Mouse (Mus musculus): ENCODE results near the gene Gm47841. TPM values are rescaled to one million over a fixed set of nuclear protein-coding genes. Genes with fewer than 3 reads are reported as not detected.
A peak's percentile ranks its signal among the peaks of the same experiment; 100 is the strongest.

Gm47841 gene
- total RNA-seq, 2 experiments from 2014 or later = 0.32 TPM; not detected in 1

DNA sequence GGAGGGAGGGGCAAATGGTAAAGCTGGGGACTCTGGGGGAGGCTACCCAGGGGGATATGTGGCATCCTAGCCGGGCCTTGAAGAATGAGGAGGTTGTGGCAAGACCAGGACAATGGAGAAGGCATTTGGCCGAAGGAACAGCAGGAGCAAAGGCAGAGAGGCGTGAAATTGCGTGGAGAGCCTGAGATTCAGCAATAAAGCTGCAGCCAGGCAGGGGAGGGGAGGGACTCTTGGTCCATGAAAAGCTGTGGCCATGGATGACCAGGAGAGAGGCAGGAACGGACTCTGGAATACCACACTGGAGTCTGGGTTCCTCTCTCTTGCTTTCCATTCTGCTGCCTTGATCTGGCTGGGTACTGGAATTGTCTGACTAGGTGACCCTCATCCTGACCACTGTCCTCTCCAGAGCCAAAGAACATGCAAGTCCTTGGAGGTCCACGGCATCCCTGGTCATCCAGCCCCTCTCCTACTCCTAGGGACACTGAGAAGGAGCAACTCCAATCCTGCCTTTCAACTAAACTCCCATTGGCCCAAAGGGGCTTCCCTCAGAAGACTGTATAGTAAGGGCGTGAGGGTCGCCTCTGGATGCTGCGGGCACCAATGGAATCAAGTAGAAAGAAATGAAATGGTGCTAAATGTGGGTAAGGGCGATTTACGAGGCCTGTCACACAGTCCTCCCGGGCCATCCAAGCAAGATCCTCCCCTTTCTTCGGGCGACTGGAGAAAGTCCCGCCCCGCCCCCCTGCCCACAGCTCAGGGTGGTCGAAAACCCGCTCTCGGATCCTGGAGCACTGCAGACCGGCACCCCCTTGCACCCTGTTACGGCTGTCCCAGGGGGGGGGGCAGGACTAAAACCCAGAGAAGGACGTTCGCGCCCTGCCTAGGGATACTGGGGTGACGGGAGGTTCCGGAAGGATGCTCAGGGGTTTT is 29.1 kb upstream of the Gm47841 start:
- intact Hi-C loops (cut with DNase I) = no loop called here
- no peak for DNase-seq (ENCODE audit: extremely low spot score in 1 of 2, low spot score in 2 of 2)

- no peak for DNase-seq (ENCODE audit: extremely low spot score in 1 of 2, low spot score in 2 of 2)
- intact Hi-C loops (cut with DNase I) = no loop called here
These were observed 28.5 kb upstream of the Gm47841 start for GRCm38 (mm10) chr15:101075656-101076055.

- intact Hi-C loops (cut with DNase I) = no loop called here
- DNase-seq (ENCODE audit: extremely low spot score in 1 of 2, low spot score in 2 of 2) = no peak
These were observed 28.0 kb upstream of the Gm47841 start for GRCm38 (mm10) chr15:101075150-101075549.

DNA sequence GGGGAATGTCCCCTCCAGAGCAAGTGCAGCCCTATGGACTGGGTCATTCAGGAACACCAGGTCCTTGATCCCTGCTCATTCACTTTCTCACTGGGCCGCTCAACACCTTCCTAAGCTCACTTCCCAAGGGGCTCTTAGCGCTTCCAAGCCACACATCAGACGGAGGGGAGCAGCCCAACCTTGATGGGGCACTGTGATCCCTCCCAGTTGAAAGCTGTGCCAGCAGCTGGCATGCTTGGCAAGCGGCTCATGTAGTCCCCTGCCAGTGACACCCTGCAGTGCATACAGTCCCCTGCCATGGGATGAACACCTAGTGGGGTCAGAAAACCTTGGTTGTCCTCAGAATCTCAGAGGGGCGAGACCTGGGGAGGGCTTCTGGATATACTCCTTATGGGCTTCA is 26.9 kb upstream of the Gm47841 start:
- DNase-seq (ENCODE audit: extremely low spot score in 1 of 2, low spot score in 2 of 2) = no peak
- intact Hi-C loops (cut with DNase I) = no loop called here

- intact Hi-C loops (cut with DNase I) = no loop called here
- no peak for DNase-seq (ENCODE audit: extremely low spot score in 1 of 2, low spot score in 2 of 2)
These were observed 25.5 kb upstream of the Gm47841 start for GRCm38 (mm10) chr15:101072736-101073135.

DNA sequence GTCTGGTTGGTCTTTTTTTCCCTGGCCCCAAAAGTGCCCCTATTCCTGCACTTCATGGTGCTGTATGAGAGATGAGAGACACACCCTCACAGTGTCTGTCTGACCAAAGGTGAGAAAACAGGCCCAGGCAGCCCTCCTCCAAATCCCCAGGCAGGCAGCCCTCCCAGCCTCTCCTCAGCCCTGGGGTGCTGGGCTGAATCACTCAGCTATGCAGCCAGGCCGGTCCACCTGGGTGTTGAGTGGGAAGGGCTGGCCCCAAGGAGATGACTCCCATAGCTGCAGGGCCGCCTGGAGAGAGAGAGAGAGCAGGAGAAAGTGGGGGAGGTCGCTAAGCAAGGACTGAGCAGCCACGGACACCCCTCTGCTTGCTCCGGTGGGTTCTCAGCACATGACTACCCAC is 23.6 kb upstream of the Gm47841 start:
- intact Hi-C loops (cut with DNase I) = no loop called here

DNA sequence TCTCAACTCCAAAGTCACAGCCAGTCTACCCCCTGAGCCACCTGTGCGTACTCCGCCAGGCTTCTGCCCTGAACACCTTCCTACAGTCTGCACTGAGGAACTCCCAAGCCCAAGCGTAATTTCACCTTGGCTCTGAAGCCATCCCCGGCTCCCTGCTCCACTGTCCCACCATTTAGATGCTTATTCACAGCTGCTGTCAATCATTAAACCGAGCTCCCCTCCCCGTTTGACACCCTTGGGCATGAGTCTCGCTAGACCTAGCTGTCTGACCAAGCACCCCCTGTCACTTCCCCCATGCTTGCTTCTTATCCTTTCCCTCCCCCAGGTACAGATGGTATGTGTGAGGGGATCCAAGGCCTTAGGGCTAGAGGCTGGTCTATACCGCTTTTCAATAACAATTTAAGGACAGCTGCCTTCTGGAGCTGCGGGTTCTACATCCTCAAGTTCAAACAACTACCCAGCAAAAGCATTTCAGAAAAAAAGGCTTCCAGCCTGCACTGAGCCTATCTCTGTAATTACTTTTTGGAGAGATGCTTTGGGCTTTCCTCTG is 22.5 kb upstream of the Gm47841 start:
- DNase-seq (ENCODE audit: extremely low spot score in 1 of 2, low spot score in 2 of 2) = no peak
- intact Hi-C loops (cut with DNase I) = loop anchor here (10.0 kb wide), 1 partner anchor 125 kb away; no protein-coding TSS in a partner anchor

More for the DNA sequence above, 23.6 kb upstream of the Gm47841 start:
- DNase-seq (ENCODE audit: extremely low spot score in 1 of 2, low spot score in 2 of 2) = no peak

GRCm38 (mm10) chr15:101068671-101069070 is 21.5 kb upstream of the Gm47841 start:
- DNase-seq (ENCODE audit: extremely low spot score in 1 of 2, low spot score in 2 of 2) = no peak
- intact Hi-C loops (cut with DNase I) = loop anchor here (10.0 kb wide), 1 partner anchor 126 kb away; no protein-coding TSS in a partner anchor

DNA sequence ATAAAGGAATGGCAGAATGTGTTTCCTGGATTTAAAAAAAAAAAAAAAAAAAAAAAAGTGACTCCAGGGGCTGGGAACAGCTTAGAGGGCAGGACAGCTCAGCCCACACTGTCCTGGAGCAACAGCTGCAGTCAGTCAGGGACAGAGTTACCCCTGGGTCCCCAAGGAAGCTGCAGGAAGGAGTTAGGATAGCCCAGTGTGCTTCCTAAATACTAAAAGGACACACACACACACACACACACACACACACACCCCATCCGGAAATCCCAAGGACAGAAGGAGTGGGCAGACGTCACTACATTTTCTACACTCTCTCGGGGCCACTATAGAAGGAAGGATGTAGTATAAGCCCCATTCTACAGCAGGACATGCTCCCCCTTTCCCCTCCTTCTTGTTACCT is 20.8 kb upstream of the Gm47841 start:
- intact Hi-C loops (cut with DNase I) = loop anchor here (10.0 kb wide), 1 partner anchor 127 kb away; no protein-coding TSS in a partner anchor
- no peak for DNase-seq (ENCODE audit: extremely low spot score in 1 of 2, low spot score in 2 of 2)

DNA sequence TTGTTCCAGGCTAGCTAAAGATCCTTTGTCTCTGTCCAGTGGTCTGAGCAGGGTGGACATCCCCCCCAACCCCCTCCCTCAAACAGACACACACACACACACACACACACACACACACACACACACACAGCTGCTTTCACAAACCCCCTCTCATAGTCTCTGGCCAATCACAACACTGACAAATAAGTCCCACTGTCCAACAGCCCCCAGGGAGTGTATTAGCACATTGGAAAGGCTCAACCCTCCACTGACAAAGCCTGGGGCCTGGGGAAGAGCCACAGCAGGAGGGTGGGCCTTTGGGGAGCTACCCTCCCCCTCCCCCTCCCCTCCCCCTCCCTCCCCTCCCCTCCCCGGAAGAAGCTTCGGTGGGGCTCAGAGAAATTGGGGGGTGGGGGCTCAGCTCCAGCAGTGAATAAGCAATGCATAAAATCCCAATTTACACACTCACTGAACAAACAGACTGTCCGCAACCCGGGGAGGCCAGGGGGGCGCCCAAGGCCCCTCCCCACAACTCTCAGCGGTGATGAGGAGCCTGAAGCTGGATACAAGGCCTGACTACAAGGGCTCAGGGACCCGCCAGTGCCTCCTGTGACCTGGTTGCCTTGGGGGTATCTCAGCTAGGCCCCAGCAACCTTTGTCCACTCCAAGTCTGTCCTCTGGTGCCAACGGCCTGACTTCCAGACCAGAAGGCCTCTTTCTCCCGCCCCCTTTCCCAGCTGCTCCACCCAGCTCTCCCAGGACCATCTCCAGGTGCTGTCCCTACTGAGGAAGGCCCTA is 19.9 kb upstream of the Gm47841 start:
- intact Hi-C loops (cut with DNase I) = loop anchor here (10.0 kb wide), 1 partner anchor 128 kb away; no protein-coding TSS in a partner anchor
- no peak for DNase-seq (ENCODE audit: extremely low spot score in 1 of 2, low spot score in 2 of 2)

DNA sequence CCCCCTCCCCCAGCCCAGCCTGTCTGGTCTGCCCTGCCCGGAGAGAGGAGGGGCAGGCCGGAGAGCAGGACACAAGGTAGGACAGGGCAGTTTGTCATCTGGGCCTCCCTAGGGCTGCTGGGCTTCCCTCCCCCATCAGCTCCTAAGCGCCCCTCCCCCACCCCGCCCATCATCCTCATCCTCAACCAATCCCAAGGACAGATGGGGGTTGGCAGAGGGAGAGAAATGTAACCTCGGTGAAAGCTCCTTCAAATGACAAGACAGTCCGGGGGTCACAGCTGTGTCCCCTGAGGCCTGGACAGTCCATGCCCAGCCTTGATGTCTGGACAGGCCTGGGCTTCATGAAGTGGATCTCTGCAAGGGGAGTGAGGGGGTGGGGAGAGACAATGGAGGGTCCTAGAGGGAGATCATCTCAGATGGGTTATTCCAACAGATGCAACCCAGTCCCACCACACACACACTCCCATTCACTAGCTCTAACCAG is 19.2 kb upstream of the Gm47841 start:
- intact Hi-C loops (cut with DNase I) = loop anchor here (10.0 kb wide), 1 partner anchor 128 kb away; no protein-coding TSS in a partner anchor
- DNase-seq (ENCODE audit: extremely low spot score in 1 of 2, low spot score in 2 of 2) = no peak

- DNase-seq (ENCODE audit: extremely low spot score in 1 of 2, low spot score in 2 of 2) = no peak
- intact Hi-C loops (cut with DNase I) = loop anchor here (10.0 kb wide), 1 partner anchor 130 kb away; no protein-coding TSS in a partner anchor
These were observed 17.9 kb upstream of the Gm47841 start for GRCm38 (mm10) chr15:101065069-101065468.

DNA sequence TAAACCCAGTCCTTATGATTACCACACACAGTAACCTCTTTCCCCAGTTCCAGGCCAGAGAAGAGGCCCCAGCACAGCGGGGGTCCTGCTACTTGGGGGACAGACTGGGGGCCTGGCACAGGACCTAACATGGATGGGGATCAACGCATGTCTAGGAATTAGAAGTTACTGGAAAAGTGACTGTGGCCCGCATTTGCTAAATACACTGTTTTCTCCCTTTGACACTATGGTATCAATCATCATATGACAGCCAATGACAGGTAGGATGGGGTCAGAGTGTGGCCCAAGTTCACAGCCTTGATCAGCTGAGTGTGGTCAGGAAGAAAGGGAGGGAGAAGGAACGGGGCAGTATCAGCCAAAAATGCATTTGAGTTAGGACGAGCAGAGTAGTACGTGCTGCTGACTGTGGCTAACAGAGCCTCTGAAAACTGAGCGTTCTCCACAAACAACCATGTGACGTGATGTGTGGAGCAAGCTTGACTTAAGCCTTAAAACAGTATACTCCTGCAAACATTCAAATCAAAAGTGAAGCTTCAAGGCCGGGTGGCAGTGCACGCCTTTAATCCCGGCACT is 13.2 kb upstream of the Gm47841 start:
- DNase-seq (ENCODE audit: extremely low spot score in 1 of 2, low spot score in 2 of 2) = no peak
- intact Hi-C loops (cut with DNase I) = loop anchor here (10.0 kb wide), 1 partner anchor 134 kb away; no protein-coding TSS in a partner anchor

DNA sequence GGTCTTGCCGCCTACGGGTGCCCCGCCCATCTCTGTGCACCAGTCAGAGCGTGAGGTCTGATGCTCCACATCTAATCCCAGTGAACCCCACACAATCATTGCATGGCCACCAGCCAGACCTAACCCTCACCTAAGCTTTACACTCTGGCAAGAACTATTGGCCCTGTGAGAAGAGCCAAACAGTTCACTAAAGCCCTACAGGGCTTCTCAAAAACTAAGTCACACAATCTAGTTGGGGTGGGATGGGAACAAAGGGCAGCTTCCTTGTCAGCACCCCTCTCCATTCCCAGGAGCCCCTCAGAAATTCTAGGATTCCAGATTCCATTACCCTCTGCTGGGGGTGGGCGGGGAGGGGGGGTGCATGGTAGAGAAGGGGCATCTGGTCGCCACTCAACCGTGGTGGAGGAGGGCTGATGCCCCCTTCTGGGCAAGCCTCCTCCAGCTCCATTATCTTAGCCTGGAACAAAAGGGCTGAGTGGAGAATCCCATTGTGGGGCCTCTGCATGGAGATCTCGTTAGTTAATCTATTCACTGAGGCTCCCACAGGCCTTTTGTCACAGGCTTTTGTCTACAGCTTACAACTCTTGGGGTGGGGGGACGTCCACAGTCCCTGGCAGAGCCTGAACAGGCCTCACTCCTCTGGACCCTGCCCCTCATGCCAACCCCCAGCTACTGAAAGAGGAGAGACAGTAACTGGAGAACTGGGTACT is 12.5 kb upstream of the Gm47841 start:
- DNase-seq (ENCODE audit: extremely low spot score in 1 of 2, low spot score in 2 of 2) = no peak
- intact Hi-C loops (cut with DNase I) = loop anchor here (10.0 kb wide), 1 partner anchor 135 kb away; no protein-coding TSS in a partner anchor

- intact Hi-C loops (cut with DNase I) = no loop called here
- peak; percentile 48 to 70 for DNase-seq (ENCODE audit: extremely low spot score in 1 of 2, low spot score in 2 of 2)
These were observed 9.0 kb upstream of the Gm47841 start for GRCm38 (mm10) chr15:101056225-101056624.

GRCm38 (mm10) chr15:101054541-101054940 is 7.3 kb upstream of the Gm47841 start:
- no peak for DNase-seq (ENCODE audit: extremely low spot score in 1 of 2, low spot score in 2 of 2)
- intact Hi-C loops (cut with DNase I) = no loop called here

GRCm38 (mm10) chr15:101053832-101054459 is 6.7 kb upstream of the Gm47841 start:
- intact Hi-C loops (cut with DNase I) = no loop called here
- DNase-seq (ENCODE audit: extremely low spot score in 1 of 2, low spot score in 2 of 2) = no peak
